Mouse (Mus musculus) right cerebral cortex, adult 18-20 months (tissue): ENCODE results near the gene Rpl39.
"Not testable (repeated sequence)": the region's sequence is repeated elsewhere in the genome, so short reads cannot be mapped to it uniquely, and the experiment has no call there.

Experiments used
- DNase-seq: peaks from one replicate; pipeline ENCODE4 v3.0.0; 2022; ENCODE audit warnings: mixed read lengths

Gene Rpl39

DNA sequence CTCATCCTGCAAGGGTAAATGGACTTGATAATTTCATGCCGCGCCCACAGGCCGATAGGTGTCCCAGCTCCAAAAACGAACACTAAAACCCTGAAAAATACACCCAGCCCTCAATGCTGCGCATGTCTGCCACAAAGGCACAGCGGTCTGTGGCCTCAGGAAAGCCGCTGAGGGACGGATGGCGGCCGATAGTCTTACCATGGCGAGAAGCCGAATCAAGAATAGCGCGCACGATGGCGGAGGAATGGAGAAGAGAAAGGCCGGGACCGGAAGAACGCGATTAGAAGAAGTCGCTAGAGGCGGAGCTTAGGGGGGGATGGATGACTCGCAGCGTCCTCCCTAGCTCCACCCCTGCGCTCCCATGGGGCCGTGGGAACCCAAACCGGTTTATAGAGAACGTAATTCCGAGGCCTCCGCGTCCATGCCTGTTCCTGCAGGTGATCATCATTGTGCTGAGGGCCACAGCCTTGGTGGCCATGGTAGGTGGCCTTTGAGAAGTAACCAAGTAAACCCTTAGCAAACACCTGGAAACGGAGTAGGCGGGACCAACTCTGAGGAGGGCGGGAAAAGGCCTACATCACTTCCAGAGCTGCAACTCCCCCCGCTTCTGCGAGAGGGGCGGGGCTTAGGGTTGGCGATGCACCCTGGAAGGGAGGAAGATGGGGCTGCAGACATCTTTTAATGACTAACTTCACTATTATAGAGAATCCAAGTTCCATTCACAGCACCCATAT lies at the start of gene Rpl39:
Gene Rpl39, minus strand, starts transcription at position 476 of the 734 bp plus-strand sequence.
- peak; percentile 86 for DNase-seq

DNA sequence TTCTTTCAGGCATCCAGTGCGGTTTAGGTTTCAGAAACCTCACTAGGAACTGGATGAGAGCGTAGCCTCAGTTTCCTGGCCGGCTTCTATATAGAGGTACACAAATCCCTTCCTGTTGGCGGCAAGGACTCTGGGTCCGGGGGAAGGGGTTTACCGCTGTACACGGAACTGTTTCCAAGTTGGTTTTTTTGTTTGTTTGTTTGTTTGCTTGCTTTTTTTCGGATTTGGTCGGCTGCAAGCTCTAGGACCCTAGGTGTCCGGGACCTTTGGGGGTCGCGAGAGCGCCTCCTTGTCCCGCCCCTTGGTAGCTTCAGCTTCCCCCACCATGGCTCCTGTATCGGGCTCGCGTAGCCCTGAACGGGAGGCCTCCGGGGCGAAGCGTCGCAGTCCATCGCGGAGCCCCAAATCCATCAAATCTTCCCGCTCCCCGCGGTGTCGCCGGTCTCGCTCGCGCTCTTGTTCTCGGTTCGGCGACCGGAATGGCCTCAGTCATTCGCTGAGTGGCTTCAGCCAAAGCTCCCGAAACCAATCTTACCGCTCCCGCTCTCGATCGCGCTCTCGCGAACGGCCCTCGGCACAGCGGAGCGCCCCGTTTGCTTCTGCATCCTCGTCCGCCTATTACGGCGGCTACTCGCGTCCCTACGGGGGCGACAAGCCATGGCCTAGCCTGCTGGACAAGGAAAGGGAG lies 41.6 kb upstream of the Rpl39 start, which contains the start of gene Nkap:
Gene Nkap, plus strand, starts transcription at position 125 of the 688 bp plus-strand sequence.
- peak; percentile 61 for DNase-seq

DNA sequence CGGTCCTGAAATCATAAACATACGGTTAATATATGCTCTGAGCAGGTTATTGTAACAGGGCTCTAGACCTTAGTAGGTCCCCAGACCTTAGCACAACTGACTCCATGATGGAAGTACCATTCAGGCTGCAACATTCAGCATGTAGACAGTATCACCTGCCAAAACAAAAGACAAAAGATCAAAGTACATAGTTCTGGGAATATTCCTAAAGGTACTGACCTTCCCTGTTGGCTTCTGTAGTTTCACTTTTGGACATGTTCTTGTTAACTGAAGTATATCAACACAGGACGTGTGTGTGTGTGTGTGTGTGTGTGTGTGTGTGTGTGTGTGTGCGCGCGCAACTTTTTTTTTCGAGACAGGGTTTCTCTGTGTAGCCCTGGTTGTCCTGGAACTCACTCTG lies 40.3 kb upstream of the Rpl39 start:
- no peak for DNase-seq

DNA sequence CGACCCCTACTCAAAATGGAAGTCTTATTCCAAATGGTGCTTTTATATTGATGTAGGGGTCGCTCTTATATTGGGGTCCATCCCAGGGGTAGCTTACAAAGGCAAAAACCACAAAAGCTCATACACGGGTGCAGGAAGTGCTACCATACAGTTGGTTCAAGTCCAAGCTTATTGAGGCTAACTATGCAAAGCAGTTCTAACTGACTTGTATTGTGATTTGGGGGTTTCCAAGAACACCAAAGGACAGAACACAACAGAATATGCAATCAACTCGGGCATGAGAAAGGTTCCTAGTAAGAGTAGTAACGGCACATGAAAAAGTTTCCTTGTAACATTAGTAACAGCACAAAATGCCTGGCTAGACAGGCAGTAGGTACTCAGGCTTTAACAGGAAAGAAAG lies 35.0 kb upstream of the Rpl39 start:
- no peak for DNase-seq

DNA sequence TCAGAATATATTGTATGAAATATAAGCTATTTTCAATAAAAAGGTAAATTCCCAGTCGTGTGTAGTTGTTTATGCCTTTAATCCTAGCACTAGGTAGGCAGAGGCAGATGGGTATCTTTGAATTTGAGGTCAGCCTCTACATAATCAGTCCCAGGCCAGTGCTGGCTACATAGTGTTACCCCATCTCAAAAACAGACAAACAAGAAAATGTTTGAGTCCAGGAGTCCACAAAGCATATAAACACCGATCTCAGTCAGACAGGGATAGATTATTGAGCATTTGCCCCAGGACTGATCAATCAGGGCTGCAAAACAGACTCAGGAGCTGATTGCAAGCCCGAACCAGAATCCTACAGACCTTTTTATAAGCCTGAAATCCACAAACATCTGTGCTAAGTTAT lies 34.4 kb upstream of the Rpl39 start:
- no peak for DNase-seq

DNA sequence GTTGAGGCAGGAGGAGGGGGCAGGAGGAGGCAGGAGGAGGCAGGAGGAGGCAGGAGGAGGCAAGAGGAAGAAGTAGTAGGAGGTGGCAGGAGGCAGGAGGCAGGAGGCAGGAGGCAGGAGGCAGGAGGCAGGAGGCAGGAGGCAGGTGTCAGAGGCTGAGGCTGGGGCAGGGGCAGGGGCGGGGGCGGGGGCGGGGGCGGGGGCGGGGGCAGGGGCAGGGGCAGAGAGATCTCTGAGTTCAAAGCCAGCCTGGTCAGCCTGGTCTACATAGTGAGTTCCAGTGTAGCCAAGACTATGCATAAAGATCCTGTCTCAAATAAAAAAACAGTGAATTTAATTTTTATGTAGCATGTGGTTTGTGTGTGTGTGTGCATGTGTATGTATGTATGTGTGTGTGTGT lies 31.9 kb upstream of the Rpl39 start:
- no peak for DNase-seq

DNA sequence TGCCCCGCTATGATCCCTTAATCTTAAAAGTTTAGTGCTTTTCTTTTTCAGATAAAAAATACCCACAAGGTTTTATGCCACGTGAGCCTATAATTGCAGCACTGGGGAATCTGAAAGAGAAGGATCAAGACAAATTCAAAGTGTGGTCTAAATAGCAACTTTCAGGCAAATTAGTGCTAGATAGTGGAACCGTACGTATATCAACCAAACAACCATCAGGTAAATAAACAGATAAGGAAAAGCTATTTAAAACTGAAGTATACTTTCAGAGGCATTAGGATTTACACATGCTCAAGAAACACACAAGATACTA lies 25.6 kb upstream of the Rpl39 start:
- no peak for DNase-seq

DNA sequence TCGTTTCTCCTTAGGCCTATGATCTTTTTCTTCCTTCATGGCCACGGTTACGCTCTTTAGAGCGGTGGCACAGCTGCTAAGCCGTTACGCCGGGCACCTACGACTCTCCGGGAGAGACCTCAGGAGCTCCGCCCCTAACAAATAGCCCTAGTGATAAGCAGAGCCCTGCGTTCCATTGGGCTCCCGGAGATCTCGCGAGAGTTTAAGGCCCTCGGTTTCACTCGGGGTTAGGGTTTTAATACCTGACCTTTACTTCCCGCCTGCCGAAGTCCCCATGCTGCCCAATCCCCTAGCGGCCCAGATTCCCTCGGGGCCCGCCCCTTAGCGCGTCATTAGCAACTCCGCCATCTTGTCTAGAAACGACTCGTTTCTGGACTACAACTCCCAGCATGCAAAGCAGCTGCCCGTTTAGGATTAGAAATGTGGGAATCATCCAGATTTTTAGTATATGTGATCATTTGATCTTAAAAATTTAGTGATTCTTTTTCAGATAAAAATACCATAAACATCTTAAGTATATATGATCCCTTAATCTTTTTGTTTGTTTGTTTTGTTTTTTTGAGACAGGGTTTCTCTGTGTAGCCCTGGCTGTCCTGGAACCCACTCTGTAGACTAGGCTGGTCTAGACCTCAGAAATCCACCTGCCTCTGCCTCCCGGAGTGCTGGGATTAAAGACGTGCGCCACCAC lies 25.1 kb upstream of the Rpl39 start, which contains the start of gene Upf3b:
Gene Upf3b, minus strand, starts transcription at position 130 of the 688 bp plus-strand sequence.
- peak; percentile 94 for DNase-seq

DNA sequence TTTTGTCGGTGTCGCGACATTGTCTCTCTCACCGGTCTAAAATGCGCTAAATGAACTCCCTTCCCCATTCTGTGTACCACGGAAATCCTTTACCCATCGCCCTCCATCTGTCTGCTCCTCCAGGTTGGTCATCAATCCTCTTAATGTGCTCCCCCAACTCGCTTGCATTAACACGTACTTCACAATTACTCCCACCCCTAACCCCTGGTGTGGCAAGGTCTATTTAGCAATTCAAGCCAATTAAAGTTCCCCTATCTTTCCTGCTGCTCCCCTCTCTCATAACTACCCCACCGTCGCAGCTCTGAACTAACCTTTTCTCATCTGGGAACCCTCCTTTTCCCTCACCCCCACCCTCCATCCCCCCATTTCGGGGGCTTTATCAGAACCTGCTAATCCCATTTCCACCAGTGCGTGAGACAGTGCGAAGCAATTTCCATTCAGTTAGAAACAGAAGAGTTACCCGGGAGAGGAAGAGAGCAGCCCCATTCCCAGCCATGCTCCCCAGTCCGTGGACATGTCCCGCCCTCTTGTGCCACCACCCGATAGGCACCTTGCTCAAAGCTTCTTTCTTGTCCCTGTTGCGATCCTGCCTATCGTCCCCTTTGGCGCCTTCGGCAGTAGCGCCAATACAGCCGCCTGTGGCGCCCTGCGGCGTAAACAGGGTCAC lies 24.5 kb upstream of the Rpl39 start:
- DNase-seq = no peak

DNA sequence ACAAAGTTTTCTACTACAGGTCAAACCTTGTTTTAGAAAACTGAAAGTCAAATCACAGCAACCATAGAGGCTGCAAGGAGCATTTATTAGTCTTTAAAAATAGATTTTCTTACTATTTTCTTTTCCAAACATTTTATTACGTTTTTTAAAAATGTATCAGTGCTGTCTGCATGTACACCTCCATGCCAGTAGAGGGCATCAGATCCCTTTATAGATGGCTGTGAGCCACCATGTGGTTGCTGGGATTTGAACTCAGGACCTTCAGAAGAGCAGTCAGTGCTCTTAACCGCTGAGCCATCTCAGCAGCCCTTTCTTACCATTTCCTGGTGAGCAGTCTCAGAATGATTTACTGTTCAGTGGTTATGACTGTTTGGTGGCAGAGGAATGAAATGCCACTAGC lies 18.6 kb upstream of the Rpl39 start:
- no peak for DNase-seq

DNA sequence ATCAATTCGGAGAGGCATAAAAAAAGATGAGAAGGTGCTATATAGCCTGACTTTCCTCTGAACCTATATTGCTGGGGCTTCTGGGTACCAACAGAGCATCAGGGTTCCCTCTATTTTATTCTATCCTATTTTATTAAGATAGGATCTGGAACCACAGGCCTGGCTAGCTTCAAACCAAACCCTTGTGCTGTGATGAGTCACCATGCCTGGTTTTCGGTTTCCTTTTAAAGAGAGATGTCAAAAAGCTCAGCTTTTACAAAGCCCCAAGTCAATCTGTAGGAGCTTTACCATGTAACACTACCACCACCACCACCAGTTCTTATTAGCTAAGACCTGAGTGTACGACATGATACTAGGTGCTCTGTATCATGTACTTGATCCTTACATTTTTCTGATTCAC lies 13.5 kb upstream of the Rpl39 start:
- no peak for DNase-seq

DNA sequence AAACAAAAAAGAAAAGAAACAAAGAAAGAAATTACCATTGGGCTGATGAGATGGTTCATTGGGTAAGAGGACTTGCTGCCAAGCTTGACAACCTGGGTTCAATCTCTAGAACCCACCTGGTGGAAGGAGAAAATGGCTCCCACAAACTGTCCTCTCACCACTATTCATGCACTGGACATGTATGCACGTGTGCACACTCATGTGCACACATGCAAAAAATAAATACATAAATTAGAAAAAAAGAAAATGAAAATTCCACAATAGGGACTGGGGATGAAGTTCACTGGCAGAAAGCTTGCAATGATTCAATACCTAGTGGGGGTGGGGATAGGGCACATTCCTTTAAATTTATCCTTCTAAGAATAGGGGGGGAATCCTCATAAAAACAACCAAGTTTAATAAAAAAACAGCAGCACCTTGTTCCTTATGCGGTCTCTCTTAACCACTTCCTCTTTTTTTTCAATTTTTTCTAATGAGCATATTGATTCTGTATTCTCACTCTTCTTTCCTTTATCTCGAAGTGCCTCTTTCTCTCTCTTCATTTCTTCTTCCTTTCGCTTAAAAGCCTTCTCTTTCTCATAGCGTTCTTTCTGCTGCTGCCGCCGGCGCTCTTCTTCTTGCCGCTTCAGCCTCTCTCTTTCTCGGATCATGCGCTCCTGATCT lies 10.0 kb upstream of the Rpl39 start:
- DNase-seq = no peak

DNA sequence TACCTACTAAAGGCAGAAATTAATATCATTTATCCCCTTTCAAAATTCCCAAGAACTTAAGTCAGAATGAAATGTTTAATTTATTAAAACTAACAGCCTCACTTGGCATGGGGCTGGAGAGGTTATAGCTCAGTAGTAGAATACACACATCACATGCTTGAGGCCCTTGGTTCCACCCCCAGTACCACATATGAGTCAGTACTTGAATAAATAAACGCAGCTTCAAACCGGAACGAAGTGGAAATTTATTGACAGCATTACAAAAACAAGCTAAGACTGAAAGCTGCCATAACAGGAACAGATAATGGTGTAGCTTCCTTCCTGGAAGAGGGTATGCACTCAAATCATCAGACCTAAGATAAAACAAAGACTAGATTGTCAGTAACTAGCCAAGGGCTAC lies 6.3 kb upstream of the Rpl39 start:
- DNase-seq = no peak

DNA sequence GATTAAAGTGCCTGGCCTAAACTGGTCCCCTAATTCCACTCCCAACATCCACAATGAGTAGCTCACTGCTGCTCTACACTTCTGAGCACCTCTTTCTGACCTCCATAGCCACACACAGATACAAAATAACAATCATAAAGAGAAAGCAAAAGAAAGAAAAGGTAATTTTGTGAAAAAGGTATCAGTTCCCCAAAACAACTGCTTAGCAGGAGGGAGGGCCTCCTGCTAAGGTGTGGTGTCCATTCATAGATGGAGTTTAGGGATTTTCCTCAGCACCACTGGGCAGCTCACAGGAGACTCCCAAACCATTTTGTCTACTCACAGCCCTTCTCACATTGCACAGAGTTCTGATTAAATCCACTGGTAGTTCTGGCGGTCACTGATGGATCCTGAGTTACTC lies 3.6 kb upstream of the Rpl39 start:
- DNase-seq = no peak

DNA sequence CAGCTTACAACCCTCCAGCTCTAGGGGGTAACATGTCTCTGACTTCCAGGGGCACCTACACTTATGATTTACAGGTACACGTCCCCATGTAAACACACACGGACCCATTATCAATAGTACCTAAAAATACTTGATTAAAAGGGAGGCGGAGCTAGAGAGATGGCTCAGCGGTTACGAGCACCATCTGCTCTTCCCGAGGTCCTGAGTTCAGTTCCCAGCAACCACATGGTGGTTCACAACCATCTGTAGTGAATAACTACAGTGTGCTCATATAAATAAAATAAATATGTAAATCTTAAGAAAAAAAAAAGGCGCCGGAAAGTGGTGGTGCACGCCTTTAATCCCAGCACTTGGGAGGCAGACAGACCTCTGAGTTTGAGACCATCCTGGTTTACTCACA lies 463 bp upstream of the Rpl39 start:
- DNase-seq = no peak

DNA sequence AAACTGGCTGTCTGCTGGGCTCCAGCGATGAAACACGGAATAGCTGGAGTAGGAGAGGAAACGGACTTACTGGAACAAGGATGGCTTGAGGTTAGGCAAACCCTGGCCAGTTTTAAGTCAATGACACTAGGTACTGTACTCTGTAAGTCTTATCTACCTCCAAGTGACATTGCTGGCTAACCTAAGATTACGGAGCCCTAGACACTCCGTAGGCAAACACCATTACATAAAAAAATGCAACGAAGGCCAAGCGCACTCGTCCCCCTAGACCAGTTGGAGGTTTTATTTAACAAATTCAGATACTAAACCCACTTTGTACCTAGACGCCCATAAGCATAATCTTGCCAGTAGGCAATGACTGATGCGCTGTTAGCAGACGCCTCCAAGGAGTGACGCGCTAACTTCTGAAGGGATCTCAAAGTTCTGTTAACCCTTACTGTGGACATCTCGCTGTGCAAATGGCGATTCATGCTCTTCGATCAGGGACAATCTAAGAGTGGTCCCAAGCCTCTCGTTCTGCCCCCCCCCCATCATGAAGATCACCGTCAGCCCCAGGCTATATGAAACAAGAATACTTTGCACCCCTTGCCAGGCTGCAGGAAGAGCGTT lies 780 bp downstream of the Rpl39 start:
- peak; percentile 31 for DNase-seq

DNA sequence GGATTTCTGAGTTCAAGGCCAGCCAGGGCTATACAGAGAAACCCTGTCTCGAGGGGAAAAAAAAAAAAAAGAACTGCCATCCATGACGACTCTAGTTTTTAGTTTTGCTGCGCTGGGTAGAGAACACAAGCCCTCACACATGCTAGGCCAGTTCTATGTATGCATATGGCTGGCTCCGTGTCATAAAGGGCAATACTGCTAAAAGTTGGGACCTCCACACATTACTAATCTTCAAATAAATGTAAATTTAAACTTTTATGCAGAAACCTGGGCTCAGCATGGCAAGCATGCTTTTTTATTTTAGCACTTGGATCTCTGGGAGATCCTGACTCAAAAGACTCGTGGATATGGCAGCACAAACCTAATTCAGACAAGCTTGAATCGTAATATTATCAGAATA lies 4.0 kb downstream of the Rpl39 start:
- no peak for DNase-seq

DNA sequence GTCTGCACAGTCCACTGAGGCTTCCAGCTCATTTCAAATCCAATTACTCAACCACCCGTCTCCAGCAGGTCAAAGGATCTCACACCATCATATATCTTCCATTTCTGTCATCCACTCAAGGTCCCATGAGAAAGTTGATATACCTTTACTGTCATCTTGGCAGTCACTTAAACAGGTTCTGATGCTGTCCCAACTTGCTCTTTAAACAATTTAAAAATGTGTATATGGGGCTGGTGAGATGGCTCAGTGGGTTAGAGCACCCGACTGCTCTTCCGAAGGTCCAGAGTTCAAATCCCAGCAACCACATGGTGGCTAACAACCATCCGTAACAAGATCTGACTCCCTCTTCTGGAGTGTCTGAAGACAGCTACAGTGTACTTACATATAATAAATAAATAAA lies 4.9 kb downstream of the Rpl39 start:
- not testable (repeated sequence) for DNase-seq

DNA sequence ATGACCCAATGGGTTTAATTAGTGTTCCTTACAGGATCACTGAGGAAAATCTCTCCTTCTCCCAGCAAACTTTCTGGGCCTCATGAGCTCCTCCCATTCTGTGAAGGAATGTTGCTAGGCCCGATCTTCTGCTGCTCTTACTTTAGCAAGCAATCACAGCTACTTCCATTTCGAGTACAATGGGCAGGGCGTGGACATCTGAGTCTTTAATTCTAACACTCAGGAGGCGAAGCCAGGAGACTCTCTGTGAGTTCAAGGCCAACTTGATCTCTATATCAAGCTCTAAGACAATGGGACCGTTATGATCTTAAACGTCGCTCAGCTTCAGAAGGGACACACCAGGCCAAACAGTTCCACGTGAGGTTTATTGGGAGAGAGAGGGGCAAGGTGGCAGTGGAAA lies 8.6 kb downstream of the Rpl39 start:
- DNase-seq = no peak

DNA sequence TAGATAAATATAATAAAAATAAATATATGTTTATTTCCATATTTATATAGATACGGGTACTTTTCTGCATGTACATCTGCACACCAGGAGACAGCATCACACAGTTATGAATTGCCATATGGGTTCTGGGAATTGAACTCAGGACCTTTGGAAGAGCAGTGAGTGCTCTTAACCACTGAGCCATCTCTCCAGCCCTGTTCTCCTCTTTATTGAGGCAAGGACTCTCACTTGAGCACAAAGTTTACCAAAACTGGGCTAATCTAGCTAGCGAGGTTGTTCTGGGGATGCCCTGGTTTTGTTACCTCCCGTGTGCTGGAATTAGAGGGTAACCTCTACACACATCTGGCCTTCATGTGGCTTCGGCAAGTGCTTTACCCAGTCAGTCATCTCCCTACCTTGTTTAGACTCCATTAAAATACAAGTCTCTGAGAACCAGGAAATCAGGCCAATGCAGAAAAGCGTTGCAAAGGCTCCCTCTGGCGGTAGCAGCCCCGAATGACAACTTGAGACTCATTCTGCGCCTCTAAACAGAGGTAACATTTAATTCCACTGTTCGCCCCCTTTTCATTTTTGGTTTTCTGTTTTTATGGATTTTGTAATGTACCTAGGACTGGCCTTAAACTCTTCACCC lies 10.8 kb downstream of the Rpl39 start:
- peak; percentile 42 for DNase-seq

DNA sequence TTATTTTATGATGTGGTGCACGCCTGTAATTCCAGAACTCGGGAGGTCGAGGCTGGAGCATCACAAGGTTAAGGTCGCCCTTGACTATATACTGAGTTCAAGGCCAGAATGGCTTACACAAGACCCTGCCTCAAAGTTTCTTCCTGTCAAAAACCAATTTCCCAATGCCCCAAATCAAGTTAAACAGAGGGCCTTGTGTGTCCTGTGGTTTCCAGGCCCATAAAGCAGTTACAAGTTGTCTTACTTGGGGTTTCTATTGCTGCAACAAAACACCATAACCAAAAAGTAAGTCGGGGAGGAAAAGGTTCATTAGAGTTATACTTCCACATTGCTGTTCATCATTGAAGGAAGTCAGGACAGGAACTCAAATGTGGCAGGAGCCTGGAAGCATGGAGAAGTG lies 16.4 kb downstream of the Rpl39 start:
- DNase-seq = no peak

DNA sequence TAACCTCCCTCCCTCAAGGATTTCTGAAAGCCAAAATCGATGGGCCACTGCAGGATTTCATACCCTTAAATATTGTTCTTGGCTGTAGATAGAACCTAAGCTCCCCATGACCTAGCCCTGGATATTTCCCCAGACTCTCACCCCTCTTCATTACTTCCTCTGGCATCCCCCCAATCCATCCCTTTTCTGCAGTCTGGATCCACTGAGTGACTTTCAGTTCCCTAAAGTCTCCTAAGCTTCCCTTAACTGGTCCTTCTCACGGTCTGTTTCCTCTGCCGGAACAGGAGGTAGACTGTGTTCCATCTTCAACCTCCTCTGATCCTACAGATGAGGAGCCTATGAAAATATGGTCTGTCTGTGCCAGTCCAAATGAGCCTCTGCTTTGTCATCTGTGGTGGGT lies 17.9 kb downstream of the Rpl39 start:
- no peak for DNase-seq
